Mouse (Mus musculus) common myeloid progenitor, adult 5-6 weeks (primary cell): Measurements from ENCODE around the gene Tsn. TPM values are rescaled to one million over a fixed set of nuclear protein-coding genes. Genes with fewer than 3 reads are reported as not detected.

ENCODE experiments used
- ATAC-seq: replicated peaks from 2 replicates; pipeline ENCODE4 v1.8.0; 2016; ENCODE audit warnings: low read depth, mild to moderate bottlenecking, moderate TSS enrichment, inconsistent platforms; ENCODE audit not compliant: poor library complexity, severe bottlenecking
- total RNA-seq: library from RNA; stranded (forward); fragments of 200-1000, 187-1606 nt; gene quantifications from 2 replicates; pipeline ENCODE4 v1.2.3, GENCODE M21; 2017

Tsn gene
- 77.2 and 98.8 TPM in 2 replicates for total RNA-seq

GRCm38 (mm10) chr1:118311622-118312326 is at the start of gene Tsn:
Tsn (minus strand) TSS chr1:118311739.
- 0 out of 2 replicates have a peak, but pooled peaks have one; percentile 2 for ATAC-seq

- ATAC-seq, result no peak
Observed at GRCm38 (mm10) chr1:118359071-118359761, 47.7 kb upstream of the Tsn start.

- no peak for ATAC-seq
Observed at GRCm38 (mm10) chr1:118349922-118350321, 38.4 kb upstream of the Tsn start.

- no peak for ATAC-seq
Observed at GRCm38 (mm10) chr1:118343649-118344435, 32.3 kb upstream of the Tsn start.

- no peak for ATAC-seq
Observed at GRCm38 (mm10) chr1:118337921-118338320, 26.4 kb upstream of the Tsn start.

GRCm38 (mm10) chr1:118335847-118336246 is 24.3 kb upstream of the Tsn start:
- no peak for ATAC-seq

GRCm38 (mm10) chr1:118334749-118335713 is 23.5 kb upstream of the Tsn start:
- ATAC-seq, result peak; percentile 38

GRCm38 (mm10) chr1:118321661-118322201 is 10.2 kb upstream of the Tsn start, which contains the start of gene Nifk:
Nifk (plus strand) TSS chr1:118321839.
- peak; percentile 91 for ATAC-seq

- ATAC-seq, result peak; percentile 37; the same call in 1 of the 2 replicates
Observed at GRCm38 (mm10) chr1:118320696-118321095, 9.2 kb upstream of the Tsn start.

GRCm38 (mm10) chr1:118310780-118311621 is 538 bp downstream of the Tsn start:
- peak; percentile 94 for ATAC-seq

- no peak for ATAC-seq
Observed at GRCm38 (mm10) chr1:118297719-118298118, 13.8 kb downstream of the Tsn start.

- no peak for ATAC-seq
Observed at GRCm38 (mm10) chr1:118296673-118297072, 14.9 kb downstream of the Tsn start.

GRCm38 (mm10) chr1:118294826-118295225 is 16.7 kb downstream of the Tsn start:
- no peak for ATAC-seq

- no peak for ATAC-seq
Observed at GRCm38 (mm10) chr1:118294192-118294591, 17.3 kb downstream of the Tsn start.

- ATAC-seq, result no peak
Observed at GRCm38 (mm10) chr1:118292291-118292690, 19.2 kb downstream of the Tsn start.

GRCm38 (mm10) chr1:118275139-118275538 is 36.4 kb downstream of the Tsn start:
- peak; percentile 60; the same call in 1 of the 2 replicates for ATAC-seq

GRCm38 (mm10) chr1:118251931-118252330 is 59.6 kb downstream of the Tsn start:
- ATAC-seq, result no peak
